ENCODE assay signal across 25 mouse cellular contexts in genomic region chr13:80950239-80950638, GRCm38 (mm10).
DNase-seq lines count a peak whose midpoint lies in the region; ATAC-seq and TF ChIP-seq lines count a peak whose summit lies in the region.
"Had no signal": no experiment of that assay in that cellular context is flagged by ENCODE, and none has a peak within 500 bp of the region (broad histone marks: within the 10 kb centered on the region; RNA-seq: fewer than 3 reads in every experiment).

No protein-coding gene starts in this region.

- no peak for TF ChIP-seq POLR2A in bone marrow, adult 2 months (IDR thresholded peaks at IDR 0.05; ENCODE audit: borderline replicate concordance, control insufficient read depth, low read depth, low read length)

- ATAC-seq in neural tube, embryonic 15.5 days (ENCODE audit: low FRiP score), result no peak
- ATAC-seq: activated CD4-positive, CD25-positive, alpha-beta regulatory T cell, adult 4 months; forebrain, embryonic 14.5 days; forebrain, postnatal 0 days; hindbrain, embryonic 16.5 days had no signal

- H3K27ac ChIP-seq in gastrocnemius, adult 2 months, result peak overlapping the region; percentile 65
- peak overlapping the region; percentile 47; the same call in 1 of the 2 replicates for H3K27ac ChIP-seq in bone marrow, adult 2 months (ENCODE audit: control insufficient read depth, insufficient read depth, low read depth, low read length, poor library complexity)
- H3K27ac ChIP-seq in neural tube, embryonic 15.5 days (replicated peaks), result no peak overlapping the region
- H3K27ac ChIP-seq: hindbrain, embryonic 10.5 days; hindbrain, embryonic 13.5 days had no signal

- peaks cover 2% of the 10 kb centered on the region; the same call in 1 of the 2 replicates for H3K4me1 ChIP-seq in bone marrow, adult 2 months (ENCODE audit: control insufficient read depth, insufficient read depth, low read length)
- no peaks in the 10 kb centered on the region for H3K4me1 ChIP-seq in neural tube, embryonic 15.5 days
- H3K4me1 ChIP-seq: heart, embryonic 12.5 days; hindbrain, embryonic 10.5 days; hindbrain, embryonic 13.5 days had no signal

- intact Hi-C loops in gastrocnemius, adult 2 months (cut with DNase I), result no loop called here
- intact Hi-C loops in gastrocnemius, postnatal 36 days (cut with DNase I), result no loop called here

- H3K4me3 ChIP-seq in gastrocnemius, adult 2 months, result no peak overlapping the region
- H3K4me3 ChIP-seq in bone marrow, adult 2 months (replicated peaks; ENCODE audit: control insufficient read depth, low read depth, low read length), result no peak overlapping the region
- no peak overlapping the region for H3K4me3 ChIP-seq in neural tube, embryonic 15.5 days (replicated peaks)
- H3K4me3 ChIP-seq: heart, embryonic 12.5 days; heart, embryonic 15.5 days; hindbrain, embryonic 10.5 days; hindbrain, embryonic 13.5 days; intestine, embryonic 15.5 days had no signal

- no peak for TF ChIP-seq CTCF in gastrocnemius, adult 2 months (IDR thresholded peaks at IDR 0.05)
- TF ChIP-seq CTCF in bone marrow, adult 2 months (IDR thresholded peaks at IDR 0.05; ENCODE audit: control insufficient read depth, insufficient read depth, low read length), result no peak

- no peak overlapping the region for H3K4me2 ChIP-seq in neural tube, embryonic 15.5 days
- H3K4me2 ChIP-seq: heart, embryonic 12.5 days; heart, embryonic 15.5 days; hindbrain, embryonic 13.5 days; intestine, embryonic 15.5 days had no signal

- no peak for DNase-seq in gastrocnemius, adult 2 months
- DNase-seq in gastrocnemius, postnatal 36 days, result no peak
- peak; percentile 72 for DNase-seq in gonadal fat pad, adult 2 months (ENCODE audit: low read depth)
- no peak for DNase-seq in embryo, embryonic 11 days
- DNase-seq: adrenal gland, postnatal 10 days; adrenal gland, postnatal 36 days; cerebellum, adult 11 months; cerebellum, adult 2 months; cerebellum, adult 9-11 months; cerebellum, postnatal 25 days; forebrain, postnatal 0 days; gastrocnemius, postnatal 10 days; heart, adult 18-20 months; heart, postnatal 10 days; heart, postnatal 36 days had no signal

- no peak overlapping the region for H3K9ac ChIP-seq in neural tube, embryonic 15.5 days (replicated peaks)
- H3K9ac ChIP-seq: forebrain, postnatal 0 days; heart, embryonic 12.5 days; heart, embryonic 15.5 days; hindbrain, embryonic 13.5 days; intestine, embryonic 15.5 days had no signal

- no peaks in the 10 kb centered on the region for H3K36me3 ChIP-seq in neural tube, embryonic 15.5 days
- H3K36me3 ChIP-seq: heart, embryonic 12.5 days; heart, embryonic 15.5 days; hindbrain, embryonic 10.5 days; hindbrain, embryonic 13.5 days; intestine, embryonic 15.5 days had no signal

- WGBS in bone marrow, adult 2 months, result 68% methylated on average over 2 of the region's 2 CpGs
- WGBS in neural tube, embryonic 15.5 days, result 77% methylated on average over 2 of the region's 2 CpGs

- no peaks in the 10 kb centered on the region for H3K9me3 ChIP-seq in neural tube, embryonic 15.5 days (replicated peaks)
- H3K9me3 ChIP-seq: heart, embryonic 12.5 days; heart, embryonic 15.5 days; hindbrain, embryonic 10.5 days; hindbrain, embryonic 13.5 days; intestine, embryonic 15.5 days had no signal

- H3K27me3 ChIP-seq in neural tube, embryonic 15.5 days (replicated peaks), result no peaks in the 10 kb centered on the region
- H3K27me3 ChIP-seq: heart, embryonic 12.5 days; heart, embryonic 15.5 days; hindbrain, embryonic 13.5 days; intestine, embryonic 15.5 days had no signal
